Mouse (Mus musculus) forebrain, embryonic 16.5 days (tissue): Measurements from ENCODE around the gene Uimc1. TPM values are rescaled to one million over a fixed set of nuclear protein-coding genes. Genes with fewer than 3 reads are reported as not detected.

Experiments used
- ATAC-seq: fragments of 200-750 bp; cut with Nextera tagmentation; 2 replicates; pipeline ENCODE4 v1.8.0; 2017; ENCODE audit warnings: mild to moderate bottlenecking, moderate library complexity
- H3K27ac ChIP-seq: fragments of 300-500 bp; sonication (generic); 2 replicates; pipeline ENCODE4 v1.5.1; 2014; ENCODE audit warnings: low read length, control low read depth
- H3K27me3 ChIP-seq: fragments of 300-500 bp; sonication (generic); replicated peaks from 2 replicates; pipeline ENCODE4 v1.6.1; 2014; ENCODE audit warnings: low read length; ENCODE audit not compliant: control insufficient read depth, insufficient read depth
- H3K36me3 ChIP-seq: fragments of 300-500 bp; sonication (generic); 2 replicates; pipeline ENCODE4 v1.6.1; 2014; ENCODE audit not compliant: control insufficient read depth, insufficient read depth
- H3K4me1 ChIP-seq: fragments of 300-500 bp; sonication (generic); replicated peaks from 2 replicates; pipeline ENCODE4 v1.6.1; 2014; ENCODE audit warnings: low read length; ENCODE audit not compliant: control insufficient read depth, insufficient read depth
- H3K4me2 ChIP-seq: fragments of 300-500 bp; sonication (generic); 2 replicates; pipeline ENCODE4 v1.6.1; 2014; ENCODE audit warnings: mild to moderate bottlenecking, low read length, control low read depth
- H3K4me3 ChIP-seq: fragments of 300-500 bp; sonication (generic); replicated peaks from 2 replicates; pipeline ENCODE4 v1.5.1; 2014; ENCODE audit warnings: mild to moderate bottlenecking, low read length, control low read depth
- H3K9ac ChIP-seq: fragments of 300-500 bp; sonication (generic); replicated peaks from 2 replicates; pipeline ENCODE4 v1.6.1; 2014; ENCODE audit warnings: low read depth, low read length, control low read depth
- H3K9me3 ChIP-seq: fragments of 300-500 bp; sonication (generic); 2 replicates; pipeline ENCODE4 v1.6.1; 2016; ENCODE audit warnings: low read length; ENCODE audit not compliant: control insufficient read depth
- WGBS: fragments of 180-500 bp; shearing (Covaris S2); extraction: QIAGEN DNeasy Blood & Tissue Kit; methylation state at CpG from one replicate; pipeline ENCODE4 v1.1.7; 2014; 5-methylcytosine and 5-hydroxymethylcytosine counted together
- polyA plus RNA-seq: library from polyadenylated mRNA; unstranded; fragments of >200 nt; fragmentation: Nextera tagmentation; extraction: Ambion mirVana; gene quantifications from 2 replicates; pipeline ENCODE4 v1.2.1, GENCODE M21; 2015

Gene Uimc1
- polyA plus RNA-seq, 1 experiment from 2014 or later = 25.7 TPM

- no peaks in the 10 kb centered on the region for H3K9me3 ChIP-seq
- H3K27ac ChIP-seq = no peak overlapping the region
- no peaks in the 10 kb centered on the region for H3K36me3 ChIP-seq
- 66% methylated on average over 7 of the region's 7 CpGs for whole genome bisulfite sequencing
- H3K4me2 ChIP-seq = no peak overlapping the region
- H3K27me3 ChIP-seq = no peaks in the 10 kb centered on the region
- H3K4me3 ChIP-seq = no peak overlapping the region
- ATAC-seq = no peak
- H3K4me1 ChIP-seq = peaks cover 10% of the 10 kb centered on the region; the same call in 1 of the 2 replicates
- H3K9ac ChIP-seq = no peak overlapping the region
Observed at GRCm38 (mm10) chr13:55006415-55006742, 93.7 kb downstream of the Uimc1 start.

GRCm38 (mm10) chr13:55005691-55006414 lies 94.2 kb downstream of the Uimc1 start:
- Histone ChIP-seq H3K4me2 (no peak overlapping the region), H3K4me3 (no peak overlapping the region), H3K27ac (no peak overlapping the region), H3K9me3 (no peaks in the 10 kb centered on the region), H3K4me1 (peaks cover 10% of the 10 kb centered on the region; the same call in 1 of the 2 replicates), H3K9ac (no peak overlapping the region), H3K36me3 (no peaks in the 10 kb centered on the region), H3K27me3 (no peaks in the 10 kb centered on the region)
- WGBS = 70% methylated on average over 31 of the region's 31 CpGs
- ATAC-seq = no peak

GRCm38 (mm10) chr13:55004646-55005045 lies 95.5 kb downstream of the Uimc1 start:
- no peak overlapping the region for H3K9ac ChIP-seq
- peaks cover 12% of the 10 kb centered on the region for H3K4me1 ChIP-seq
- H3K4me3 ChIP-seq = no peak overlapping the region
- no peak for ATAC-seq
- H3K9me3 ChIP-seq = no peaks in the 10 kb centered on the region
- H3K4me2 ChIP-seq = no peak overlapping the region
- no peaks in the 10 kb centered on the region for H3K27me3 ChIP-seq
- no peak overlapping the region for H3K27ac ChIP-seq
- H3K36me3 ChIP-seq = no peaks in the 10 kb centered on the region
- whole genome bisulfite sequencing = 77% methylated on average over 11 of the region's 11 CpGs

- no peak for ATAC-seq
- H3K4me3 ChIP-seq = no peak overlapping the region
- no peak overlapping the region for H3K9ac ChIP-seq
- no peaks in the 10 kb centered on the region for H3K9me3 ChIP-seq
- no peaks in the 10 kb centered on the region for H3K27me3 ChIP-seq
- H3K4me2 ChIP-seq = no peak overlapping the region
- H3K27ac ChIP-seq = no peak overlapping the region
- H3K4me1 ChIP-seq = peaks cover 7% of the 10 kb centered on the region
- no peaks in the 10 kb centered on the region for H3K36me3 ChIP-seq
- 84% methylated on average over 10 of the region's 10 CpGs for WGBS
Observed at GRCm38 (mm10) chr13:55002090-55002489, 98.0 kb downstream of the Uimc1 start.

DNA sequence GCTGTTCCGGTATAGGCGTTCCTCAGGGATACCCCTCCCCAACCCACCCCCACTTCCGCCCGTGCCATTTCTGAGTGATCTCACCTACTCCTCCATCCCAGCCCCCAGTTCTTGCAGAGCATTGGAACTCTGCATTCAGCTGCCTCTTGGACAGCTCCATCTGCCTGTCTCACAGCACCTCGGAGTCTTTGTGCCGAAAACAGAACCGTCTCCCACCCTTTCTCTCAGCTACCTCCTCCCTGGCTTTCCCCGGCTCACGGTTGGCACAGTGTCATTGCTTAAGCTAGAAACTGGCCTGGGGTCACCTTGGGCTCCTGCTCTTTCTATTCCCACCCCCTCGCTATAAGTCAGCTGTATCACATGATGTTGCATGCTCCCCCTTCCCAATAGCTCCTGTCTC lies 99.7 kb downstream of the Uimc1 start:
- WGBS = 75% methylated on average over 10 of the region's 10 CpGs
- peak; percentile 53; the same call in 1 of the 2 replicates for ATAC-seq
- no peak overlapping the region for H3K27ac ChIP-seq

DNA sequence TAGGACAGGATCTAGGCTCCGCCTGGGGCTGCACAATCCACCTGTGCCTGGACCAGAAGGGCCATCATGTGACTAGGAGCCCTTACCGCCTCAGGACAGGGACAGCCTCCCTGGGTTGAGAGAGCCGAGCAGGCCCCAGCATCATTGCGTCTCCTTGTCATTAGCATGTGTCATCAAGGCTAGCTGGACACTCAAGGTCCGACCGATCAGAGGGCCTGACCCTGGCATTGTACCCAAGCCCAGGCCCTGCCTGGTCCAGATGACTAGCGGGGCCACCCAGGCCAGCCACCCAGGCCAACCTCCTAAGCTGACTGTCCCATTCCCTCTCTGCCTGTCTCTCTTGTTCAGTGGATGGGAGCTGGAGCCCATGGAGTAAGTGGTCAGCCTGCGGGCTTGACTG lies 102.5 kb downstream of the Uimc1 start:
- H3K36me3 ChIP-seq = no peaks in the 10 kb centered on the region

More for the DNA sequence above, 99.7 kb downstream of the Uimc1 start:
- Histone ChIP-seq H3K4me3 (no peak overlapping the region), H3K4me2 (no peak overlapping the region), H3K9me3 (no peaks in the 10 kb centered on the region), H3K36me3 (no peaks in the 10 kb centered on the region), H3K9ac (no peak overlapping the region), H3K4me1 (peaks cover 2% of the 10 kb centered on the region; the same call in 1 of the 2 replicates), H3K27me3 (no peaks in the 10 kb centered on the region)

GRCm38 (mm10) chr13:54995161-54995560 lies 104.9 kb downstream of the Uimc1 start:
- no peak overlapping the region for H3K27ac ChIP-seq
- no peak overlapping the region for H3K4me3 ChIP-seq
- H3K9ac ChIP-seq = no peak overlapping the region
- no peak for ATAC-seq
- H3K27me3 ChIP-seq = no peaks in the 10 kb centered on the region
- H3K36me3 ChIP-seq = 0 out of 2 replicates have a peak, but pooled peaks cover 2% of the 10 kb centered on the region
- WGBS = 42% methylated on average over 6 of the region's 6 CpGs
- no peak overlapping the region for H3K4me2 ChIP-seq
- H3K9me3 ChIP-seq = no peaks in the 10 kb centered on the region
- peaks cover 13% of the 10 kb centered on the region for H3K4me1 ChIP-seq

More for the DNA sequence above, 102.5 kb downstream of the Uimc1 start:
- Histone ChIP-seq H3K4me1 (peaks cover 15% of the 10 kb centered on the region), H3K27me3 (no peaks in the 10 kb centered on the region), H3K27ac (no peak overlapping the region), H3K9ac (no peak overlapping the region), H3K4me3 (no peak overlapping the region), H3K9me3 (no peaks in the 10 kb centered on the region), H3K4me2 (no peak overlapping the region)
- no peak for ATAC-seq
- 90% methylated on average over 8 of the region's 8 CpGs for WGBS

DNA sequence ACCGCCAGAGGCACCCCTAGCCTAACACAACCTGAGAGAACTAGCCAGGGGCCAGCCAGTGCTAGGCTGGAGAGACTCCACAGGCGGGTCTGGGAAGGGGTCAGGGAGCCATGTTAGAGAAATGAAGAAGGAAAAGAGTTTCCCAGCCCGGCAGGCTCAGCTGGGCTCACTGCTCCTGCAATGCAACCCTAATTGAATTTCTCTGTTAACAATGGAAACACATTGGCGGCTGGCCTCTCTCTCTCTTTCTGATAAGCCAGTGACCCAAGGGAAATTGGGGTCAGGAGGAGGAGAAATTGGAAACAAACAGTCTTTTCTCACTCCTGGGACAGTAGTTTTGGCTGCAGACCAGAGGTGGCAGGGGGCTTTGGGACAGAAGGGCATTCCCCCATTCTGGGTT lies 105.5 kb downstream of the Uimc1 start:
- Histone ChIP-seq H3K4me3 (no peak overlapping the region), H3K9me3 (no peaks in the 10 kb centered on the region), H3K27ac (no peak overlapping the region), H3K9ac (no peak overlapping the region), H3K27me3 (no peaks in the 10 kb centered on the region), H3K4me1 (peaks cover 13% of the 10 kb centered on the region), H3K36me3 (0 out of 2 replicates have a peak, but pooled peaks cover 2% of the 10 kb centered on the region), H3K4me2 (no peak overlapping the region)
- 7% methylated on average over 4 of the region's 4 CpGs for WGBS
- no peak for ATAC-seq

GRCm38 (mm10) chr13:54992215-54992614 lies 107.9 kb downstream of the Uimc1 start:
- ATAC-seq = no peak
- no peaks in the 10 kb centered on the region for H3K9me3 ChIP-seq
- no peak overlapping the region for H3K9ac ChIP-seq
- H3K27me3 ChIP-seq = no peaks in the 10 kb centered on the region
- no peak overlapping the region for H3K4me2 ChIP-seq
- no peak overlapping the region for H3K4me3 ChIP-seq
- H3K4me1 ChIP-seq = peaks cover 20% of the 10 kb centered on the region
- 83% methylated on average over 7 of the region's 7 CpGs for WGBS
- H3K27ac ChIP-seq = no peak overlapping the region
- H3K36me3 ChIP-seq = 0 out of 2 replicates have a peak, but pooled peaks cover 2% of the 10 kb centered on the region
